Mouse (Mus musculus) forebrain, postnatal 0 days (tissue): ENCODE measurements around the gene Prr23a2. TPM values are rescaled to one million over a fixed set of nuclear protein-coding genes. Genes with fewer than 3 reads are reported as not detected.
A peak's percentile ranks its signal among the peaks of the same experiment; 100 is the strongest.

Experiments
- ATAC-seq: fragments of 200-750 bp; cut with Nextera tagmentation; 2 replicates; pipeline ENCODE4 v1.8.0; 2017; ENCODE audit warnings: mild to moderate bottlenecking, moderate library complexity
- DNase-seq: peaks from one replicate; pipeline ENCODE4 v3.0.0-alpha.2; 2015
- H3K27ac ChIP-seq: fragments of 300-500 bp; sonication (generic); 2 replicates; pipeline ENCODE4 v1.5.1; 2014; ENCODE audit warnings: low read depth, mild to moderate bottlenecking, antibody characterized with exemption, low read length, moderate library complexity, mixed read lengths
- H3K27me3 ChIP-seq: fragments of 300-500 bp; sonication (generic); 2 replicates; pipeline ENCODE4 v1.6.1; 2014; ENCODE audit warnings: mild to moderate bottlenecking, low read length, mixed read lengths; ENCODE audit not compliant: insufficient read depth
- H3K36me3 ChIP-seq: fragments of 300-500 bp; sonication (generic); 2 replicates; pipeline ENCODE4 v1.6.1; 2014; ENCODE audit warnings: mild to moderate bottlenecking, moderate library complexity; ENCODE audit not compliant: insufficient read depth
- H3K4me1 ChIP-seq: fragments of 300-500 bp; sonication (generic); 2 replicates; pipeline ENCODE4 v1.6.1; 2014; ENCODE audit warnings: antibody characterized with exemption; ENCODE audit not compliant: insufficient read depth
- H3K4me2 ChIP-seq: fragments of 300-500 bp; sonication (generic); 2 replicates; pipeline ENCODE4 v1.6.1; 2014; ENCODE audit warnings: low read depth, mild to moderate bottlenecking, moderate library complexity
- H3K4me3 ChIP-seq: fragments of 300-500 bp; sonication (generic); 2 replicates; pipeline ENCODE4 v1.5.1; 2014; ENCODE audit warnings: low read depth, low read length, mixed read lengths
- H3K9ac ChIP-seq: fragments of 300-500 bp; sonication (generic); 2 replicates; pipeline ENCODE4 v1.6.1; 2014; ENCODE audit warnings: mild to moderate bottlenecking
- H3K9me3 ChIP-seq: fragments of 300-500 bp; sonication (generic); 2 replicates; pipeline ENCODE4 v1.6.1; 2016; ENCODE audit warnings: low read length
- CTCF ChIP-seq: sonication (generic); IDR thresholded peaks from 2 replicates; pipeline ENCODE4 v1.5.1; 2016; ENCODE audit warnings: antibody characterized with exemption, control low read depth, low read depth
- WGBS: fragments of 180-500 bp; shearing (Covaris S2); extraction: QIAGEN DNeasy Blood & Tissue Kit; methylation state at CpG from one replicate; pipeline ENCODE4 v1.1.7; 2014; 5-methylcytosine and 5-hydroxymethylcytosine counted together
- polyA plus RNA-seq: library from polyadenylated mRNA; unstranded; fragments of >200 nt; fragmentation: Nextera tagmentation; extraction: Ambion mirVana; gene quantifications from 2 replicates; pipeline ENCODE4 v1.2.1, GENCODE M21; 2015
- total RNA-seq: library from RNA; depleted of rRNA; stranded (reverse); fragments of >200 nt; gene quantifications from 2 replicates; pipeline ENCODE4 v1.2.3, GENCODE M21; 2014

Prr23a2 gene
- total and polyA plus RNA-seq, 2 experiments from 2014 or later, result not detected

- Histone ChIP-seq H3K9ac (no peak overlapping the region), H3K9me3 (no peaks in the 10 kb centered on the region), H3K27me3 (no peaks in the 10 kb centered on the region), H3K4me3 (no peak overlapping the region), H3K27ac (no peak overlapping the region), H3K4me2 (no peak overlapping the region), H3K36me3 (no peaks in the 10 kb centered on the region), H3K4me1 (no peaks in the 10 kb centered on the region)
- no peak for DNase-seq
- TF ChIP-seq CTCF, result no peak
- no peak for ATAC-seq
These were observed 35.2 kb upstream of the Prr23a2 start for GRCm38 (mm10) chr9:98821067-98821466.

DNA sequence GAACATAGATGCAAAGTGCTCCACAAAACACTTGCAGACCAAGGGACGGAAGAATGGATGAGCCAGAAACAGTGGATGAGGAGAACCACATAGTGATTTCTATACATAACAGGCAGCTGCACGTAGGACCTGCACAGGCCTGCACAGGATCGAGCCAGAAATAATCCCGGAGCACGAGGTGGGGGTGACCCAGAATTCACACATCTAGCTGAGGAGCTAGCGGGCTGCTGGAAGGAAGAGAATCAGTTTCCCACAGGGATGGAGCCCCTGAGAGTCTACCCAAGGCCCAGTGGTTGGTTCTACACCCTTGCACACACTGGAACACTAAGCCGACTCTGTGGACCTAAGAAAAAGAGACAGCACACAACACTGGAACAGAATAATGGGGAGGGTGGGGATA, 32.5 kb upstream of the Prr23a2 start:
- ATAC-seq (no peak), DNase-seq (no peak)
- H3K4me1 ChIP-seq, result no peaks in the 10 kb centered on the region
- H3K9me3 ChIP-seq, result no peaks in the 10 kb centered on the region
- H3K4me3 ChIP-seq, result no peak overlapping the region
- no peaks in the 10 kb centered on the region for H3K27me3 ChIP-seq
- no peaks in the 10 kb centered on the region for H3K36me3 ChIP-seq
- no peak overlapping the region for H3K27ac ChIP-seq
- H3K9ac ChIP-seq, result no peak overlapping the region
- no peak overlapping the region for H3K4me2 ChIP-seq
- WGBS, result 88% methylated on average over 7 of the region's 7 CpGs
- no peak for TF ChIP-seq CTCF

GRCm38 (mm10) chr9:98829508-98829907, 26.8 kb upstream of the Prr23a2 start:
- DNase-seq (no peak), ATAC-seq (no peak)
- WGBS, result 67% methylated on average over 5 of the region's 5 CpGs

DNA sequence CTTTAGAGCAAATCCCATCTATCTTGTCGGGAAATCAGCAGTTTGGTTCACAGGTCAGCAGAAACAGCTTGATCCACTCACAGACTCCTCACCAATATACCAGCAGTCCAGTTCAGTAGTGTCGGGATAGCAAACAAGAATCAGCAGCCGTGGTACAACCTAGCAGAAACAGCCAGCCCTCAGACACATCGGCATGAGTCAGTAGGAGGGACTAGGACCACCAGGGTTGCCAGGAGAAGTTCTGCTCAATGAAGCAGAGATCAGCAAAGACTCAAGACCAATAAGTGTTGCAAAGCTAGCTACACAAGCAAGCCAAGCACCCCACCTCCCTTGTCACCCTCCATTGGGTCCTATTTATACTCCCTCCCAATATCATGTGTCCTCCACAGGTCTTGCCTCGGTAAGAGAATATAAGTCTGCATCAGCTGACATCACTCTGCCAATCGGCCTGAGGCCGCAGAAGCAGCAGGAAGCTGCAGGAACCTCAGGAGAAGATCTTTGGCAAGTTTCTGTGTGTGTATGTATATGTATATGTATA, 18.7 kb upstream of the Prr23a2 start:
- WGBS, result 89% methylated on average over 7 of the region's 7 CpGs
- no peak for TF ChIP-seq CTCF

More at GRCm38 (mm10) chr9:98829508-98829907, 26.8 kb upstream of the Prr23a2 start:
- Histone ChIP-seq H3K4me1 (no peaks in the 10 kb centered on the region), H3K9ac (no peak overlapping the region), H3K27me3 (no peaks in the 10 kb centered on the region), H3K4me3 (no peak overlapping the region), H3K27ac (no peak overlapping the region), H3K9me3 (no peaks in the 10 kb centered on the region), H3K36me3 (no peaks in the 10 kb centered on the region), H3K4me2 (no peak overlapping the region)
- TF ChIP-seq CTCF, result no peak

GRCm38 (mm10) chr9:98842117-98842516, 14.2 kb upstream of the Prr23a2 start, which contains the start of gene Prr23a1:
Gene Prr23a1 (plus strand): TSS chr9:98842503.
- H3K4me2 ChIP-seq, result no peak within 1 kb of the TSS
- DNase-seq, result no peak
- H3K4me1 ChIP-seq, result no peaks in the 10 kb centered on the region
- H3K9ac ChIP-seq, result no peak within 1 kb of the TSS
- 63% methylated on average over 22 of the region's 22 CpGs for WGBS
- no peak within 1 kb of the TSS for H3K4me3 ChIP-seq
- H3K27me3 ChIP-seq, result no peaks in the 10 kb centered on the region
- H3K27ac ChIP-seq, result no peak within 1 kb of the TSS
- TF ChIP-seq CTCF, result no peak
- no peak for ATAC-seq
- 0 out of 2 replicates have a peak, but pooled peaks cover 3% of the 10 kb centered on the region for H3K9me3 ChIP-seq
- no peaks in the 10 kb centered on the region for H3K36me3 ChIP-seq

More for the DNA sequence above, 18.7 kb upstream of the Prr23a2 start:
- H3K4me2 ChIP-seq, result no peak overlapping the region
- no peaks in the 10 kb centered on the region for H3K36me3 ChIP-seq
- no peak overlapping the region for H3K27ac ChIP-seq
- ATAC-seq, result no peak
- H3K9me3 ChIP-seq, result 0 out of 2 replicates have a peak, but pooled peaks cover 3% of the 10 kb centered on the region
- H3K9ac ChIP-seq, result no peak overlapping the region
- no peaks in the 10 kb centered on the region for H3K4me1 ChIP-seq
- no peak overlapping the region for H3K4me3 ChIP-seq
- no peak for DNase-seq
- H3K27me3 ChIP-seq, result no peaks in the 10 kb centered on the region

GRCm38 (mm10) chr9:98863463-98863862, 7.2 kb downstream of the Prr23a2 start:
- 0 out of 2 replicates have a peak, but pooled peaks have one; percentile 9 for TF ChIP-seq CTCF
- H3K4me1 ChIP-seq, result no peaks in the 10 kb centered on the region
- no peak overlapping the region for H3K9ac ChIP-seq
- no peak for DNase-seq
- H3K27ac ChIP-seq, result no peak overlapping the region
- ATAC-seq, result no peak
- H3K4me3 ChIP-seq, result no peak overlapping the region
- no peaks in the 10 kb centered on the region for H3K9me3 ChIP-seq
- no peak overlapping the region for H3K4me2 ChIP-seq
- H3K27me3 ChIP-seq, result no peaks in the 10 kb centered on the region
- no peaks in the 10 kb centered on the region for H3K36me3 ChIP-seq
- WGBS, result 77% methylated on average over 3 of the region's 3 CpGs

DNA sequence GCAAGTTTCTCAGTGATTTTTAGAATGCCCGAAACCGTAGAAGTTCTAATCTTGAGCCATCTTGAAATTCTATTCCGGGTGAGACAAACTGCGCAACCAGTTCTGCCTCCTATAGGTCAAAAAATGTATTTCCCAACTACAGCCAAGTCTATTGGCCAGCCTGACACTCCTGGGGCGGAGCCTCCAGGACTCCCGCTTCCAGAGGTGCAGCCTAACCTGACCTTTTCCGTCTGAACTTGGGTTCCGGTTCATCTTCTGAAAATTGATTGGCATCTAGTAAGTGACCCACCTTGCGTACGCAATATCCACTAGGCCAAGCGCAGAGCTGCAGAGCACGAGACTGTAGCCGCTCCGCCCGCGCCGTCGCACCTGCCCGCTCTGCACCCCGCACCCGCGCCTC, 8.3 kb downstream of the Prr23a2 start, which contains the start of gene Prr23a3:
Prr23a3 (plus strand) TSS at position 197 of the 400 bp plus-strand sequence.
- no peak within 1 kb of the TSS for H3K4me3 ChIP-seq
- no peak within 1 kb of the TSS for H3K27ac ChIP-seq
- no peak for TF ChIP-seq CTCF
- H3K4me1 ChIP-seq, result no peaks in the 10 kb centered on the region
- no peaks in the 10 kb centered on the region for H3K27me3 ChIP-seq
- H3K36me3 ChIP-seq, result no peaks in the 10 kb centered on the region
- ATAC-seq (no peak), DNase-seq (no peak)
- H3K9ac ChIP-seq, result no peak within 1 kb of the TSS
- H3K4me2 ChIP-seq, result no peak within 1 kb of the TSS
- 73% methylated on average over 22 of the region's 22 CpGs for WGBS
- H3K9me3 ChIP-seq, result no peaks in the 10 kb centered on the region
